Mouse (Mus musculus) liver, embryonic 14.5 days (tissue): ENCODE data around the gene Fosb. TPM values are rescaled to one million over a fixed set of nuclear protein-coding genes. Genes with fewer than 3 reads are reported as not detected.
"Not testable (repeated sequence)": the region's sequence is repeated elsewhere in the genome, so short reads cannot be mapped to it uniquely, and the experiment has no call there.

Experiments
- ATAC-seq: fragments of 200-750 bp; cut with Nextera tagmentation; 2 replicates; pipeline ENCODE4 v1.8.0; 2017; ENCODE audit warnings: moderate number of reproducible peaks, mild to moderate bottlenecking, moderate library complexity; ENCODE audit not compliant: insufficient read depth
- DNase-seq, 3 experiments: peaks; one replicate each; pipeline ENCODE4 v3.0.0-alpha.2; 2012 to 2013; ENCODE audit warnings: low read depth in 3 of 3, low spot score in 3 of 3
- H3K27ac ChIP-seq: fragments of 300-500 bp; sonication (generic); 2 replicates; pipeline ENCODE4 v1.5.1; 2014; ENCODE audit warnings: moderate library complexity, mild to moderate bottlenecking, control low read depth, inconsistent platforms
- H3K27me3 ChIP-seq: fragments of 300-500 bp; sonication (generic); 2 replicates; pipeline ENCODE4 v1.6.1; 2014; ENCODE audit warnings: mild to moderate bottlenecking, low read length, moderate library complexity; ENCODE audit not compliant: control insufficient read depth, insufficient read depth
- H3K36me3 ChIP-seq: fragments of 300-500 bp; sonication (generic); replicated peaks from 2 replicates; pipeline ENCODE4 v1.6.1; 2014; ENCODE audit warnings: low read depth; ENCODE audit not compliant: control insufficient read depth, insufficient read depth
- H3K4me1 ChIP-seq, 2 experiments: fragments of 200-500 bp in 1 of 2; fragments of 300-500 bp in 1 of 2; sonication (generic) in 1 of 2; replicated peaks; 2 replicates each; pipeline ENCODE4 v1.6.1; 2012 to 2014; ENCODE audit warnings: antibody characterized with exemption in 1 of 2, inconsistent platforms in 1 of 2, low read length in 1 of 2; ENCODE audit not compliant: control insufficient read depth in 2 of 2, insufficient read depth in 2 of 2
- H3K4me2 ChIP-seq: fragments of 300-500 bp; sonication (generic); 2 replicates; pipeline ENCODE4 v1.6.1; 2014; ENCODE audit warnings: low read depth, mild to moderate bottlenecking, control low read depth, moderate library complexity
- H3K4me3 ChIP-seq, 2 experiments: fragments of 200-500 bp in 1 of 2; fragments of 300-500 bp in 1 of 2; sonication (generic) in 1 of 2; 2 replicates each; pipeline ENCODE4 v1.5.1; 2012 to 2014; ENCODE audit warnings: low read depth in 2 of 2, low read length in 2 of 2, mild to moderate bottlenecking in 2 of 2, control low read depth in 1 of 2, inconsistent platforms in 1 of 2, moderate library complexity in 1 of 2; ENCODE audit not compliant: insufficient read depth in 1 of 2
- H3K9ac ChIP-seq: fragments of 300-500 bp; sonication (generic); replicated peaks from 2 replicates; pipeline ENCODE4 v1.6.1; 2014; ENCODE audit warnings: mild to moderate bottlenecking, control low read depth, moderate library complexity
- H3K9me3 ChIP-seq: fragments of 300-500 bp; sonication (generic); 2 replicates; pipeline ENCODE4 v1.6.1; 2016; ENCODE audit warnings: low read length, mixed read lengths; ENCODE audit not compliant: control insufficient read depth
- CTCF ChIP-seq: IDR thresholded peaks from 2 replicates; pipeline ENCODE4 v1.5.1; 2016; ENCODE audit warnings: antibody characterized with exemption, low read depth, control low read depth
- EP300 ChIP-seq: IDR thresholded peaks from 2 replicates; pipeline ENCODE4 v1.6.1; 2016; ENCODE audit warnings: antibody characterized with exemption, low read depth
- WGBS: fragments of 180-500 bp; shearing (Covaris S2); extraction: QIAGEN DNeasy Blood & Tissue Kit; methylation state at CpG from one replicate; pipeline ENCODE4 v1.1.7; 2014; ENCODE audit not compliant: insufficient replicate concordance; 5-methylcytosine and 5-hydroxymethylcytosine counted together
- polyA plus RNA-seq, 2 experiments: library from polyadenylated mRNA; depleted of rRNA in 1 of 2; stranded (reverse) in 1 of 2; unstranded in 1 of 2; fragments of >200 nt; fragmentation: Nextera tagmentation in 1 of 2; extraction: Ambion mirVana in 1 of 2; gene quantifications; 2 replicates each; pipeline versions ENCODE4 v1.2.1 to v1.2.3; 2012 to 2014

The Fosb gene
- polyA plus RNA-seq, 2 experiments, result 0.03 TPM; not detected in 1

- no peaks in the 10 kb centered on the region for H3K36me3 ChIP-seq
- peaks cover 57% of the 10 kb centered on the region for H3K27me3 ChIP-seq
- H3K9ac ChIP-seq, result peak within 1 kb of the TSS; percentile 54
- DNase-seq (peak in 1 of 3 experiments; percentile 88), ATAC-seq (peak; percentile 89)
- TF ChIP-seq CTCF (no peak), EP300 (no peak)
- peak within 1 kb of the TSS; percentile 22 to 60 for H3K4me3 ChIP-seq
- H3K4me1 ChIP-seq, result peaks cover 5 to 9% of the 10 kb centered on the region in 2 experiments
- H3K9me3 ChIP-seq, result no peaks in the 10 kb centered on the region
- H3K27ac ChIP-seq, result peak within 1 kb of the TSS; percentile 9; the same call in 1 of the 2 replicates
- H3K4me2 ChIP-seq, result peak within 1 kb of the TSS; percentile 98
- under 1% methylated on average over 37 of the region's 37 CpGs for WGBS
These were observed 27.5 kb downstream of the Fosb start, which contains the start of gene Rtn2 for GRCm38 (mm10) chr7:19282385-19282784. Rtn2 (plus strand) TSS chr7:19282624.

GRCm38 (mm10) chr7:19281680-19282304, 28.1 kb downstream of the Fosb start:
- H3K27me3 ChIP-seq, result peaks cover 59% of the 10 kb centered on the region
- not testable (repeated sequence) for DNase-seq
- peak; percentile 83 for TF ChIP-seq CTCF

GRCm38 (mm10) chr7:19279581-19280114, 30.2 kb downstream of the Fosb start, which contains the start of gene Ppm1n:
Ppm1n (minus strand) TSS chr7:19280064.
- ATAC-seq, result no peak
- H3K4me1 ChIP-seq, result peaks cover 5 to 9% of the 10 kb centered on the region in 2 experiments
- H3K9me3 ChIP-seq, result no peaks in the 10 kb centered on the region
- 1% methylated on average over 46 of the region's 46 CpGs for WGBS
- TF ChIP-seq CTCF, result peak; percentile 20; the same call in 1 of the 2 replicates
- no peak for TF ChIP-seq EP300
- peak within 1 kb of the TSS in 1 of 2 experiments; percentile 3; a peak in 2 of 4 replicates for H3K4me3 ChIP-seq
- H3K9ac ChIP-seq, result no peak within 1 kb of the TSS
- no peak for DNase-seq
- H3K36me3 ChIP-seq, result no peaks in the 10 kb centered on the region
- no peak within 1 kb of the TSS for H3K27ac ChIP-seq
- H3K27me3 ChIP-seq, result peaks cover 58% of the 10 kb centered on the region
- H3K4me2 ChIP-seq, result peak within 1 kb of the TSS; percentile 6; the same call in 1 of the 2 replicates

More at GRCm38 (mm10) chr7:19281680-19282304, 28.1 kb downstream of the Fosb start:
- Histone ChIP-seq H3K4me2 (peak overlapping the region; percentile 98), H3K27ac (peak overlapping the region; percentile 9; the same call in 1 of the 2 replicates), H3K4me3 (peak overlapping the region; percentile 22 to 60; a peak in 3 of 4 replicates)
- not testable (repeated sequence) for H3K4me1 ChIP-seq, H3K36me3 ChIP-seq, H3K9ac ChIP-seq, H3K9me3 ChIP-seq
- peak; percentile 43 for ATAC-seq
- 22% methylated on average over 6 of the region's 6 CpGs for WGBS

GRCm38 (mm10) chr7:19279052-19279451, 30.8 kb downstream of the Fosb start:
- no peaks in the 10 kb centered on the region for H3K9me3 ChIP-seq
- peaks cover 5 to 9% of the 10 kb centered on the region in 2 experiments for H3K4me1 ChIP-seq
- H3K4me2 ChIP-seq, result no peak overlapping the region
- H3K9ac ChIP-seq, result no peak overlapping the region
- H3K36me3 ChIP-seq, result no peaks in the 10 kb centered on the region
- DNase-seq (no peak), ATAC-seq (no peak)
- 4% methylated on average over 34 of the region's 34 CpGs for WGBS
- TF ChIP-seq CTCF, result no peak
- TF ChIP-seq EP300, result no peak
- no peak overlapping the region for H3K4me3 ChIP-seq
- no peak overlapping the region for H3K27ac ChIP-seq
- H3K27me3 ChIP-seq, result peaks cover 54% of the 10 kb centered on the region

GRCm38 (mm10) chr7:19276253-19276652, 33.6 kb downstream of the Fosb start:
- peaks cover 39% of the 10 kb centered on the region for H3K27me3 ChIP-seq
- no peak overlapping the region for H3K9ac ChIP-seq
- WGBS, result 43% methylated on average over 4 of the region's 4 CpGs
- DNase-seq (no peak), ATAC-seq (no peak)
- peaks cover 4 to 7% of the 10 kb centered on the region in 2 experiments; a peak in 3 of 4 replicates for H3K4me1 ChIP-seq
- H3K4me3 ChIP-seq, result no peak overlapping the region
- no peaks in the 10 kb centered on the region for H3K9me3 ChIP-seq
- H3K27ac ChIP-seq, result no peak overlapping the region
- no peaks in the 10 kb centered on the region for H3K36me3 ChIP-seq
- TF ChIP-seq CTCF, result peak; percentile 62
- no peak for TF ChIP-seq EP300
- no peak overlapping the region for H3K4me2 ChIP-seq
